Mouse (Mus musculus): ENCODE data around the gene Fxyd1. TPM values are rescaled to one million over a fixed set of nuclear protein-coding genes. Genes with fewer than 3 reads are reported as not detected.

The Fxyd1 gene
- total and polyA plus RNA-seq, 3 experiments, result 0.22 TPM; not detected in 2

- no peak for DNase-seq (ENCODE audit: low read depth, low spot score)
- Histone ChIP-seq H3K9ac (ENCODE audit: control insufficient read depth, low read depth, low read length, poor library complexity, severe bottlenecking) (no peak overlapping the region), H3K9me3 (replicated peaks; ENCODE audit: insufficient read depth, low read length) (no peaks in the 10 kb centered on the region), H3K4me1 (ENCODE audit: control insufficient read depth in 1 of 2, insufficient read depth in 2 of 2, low read length in 2 of 2) (no peaks in the 10 kb centered on the region), H3K36me3 (ENCODE audit: control insufficient read depth in 1 of 2, insufficient read depth in 2 of 2, low read length in 2 of 2) (no peaks in the 10 kb centered on the region), H3K27me3 (ENCODE audit: control insufficient read depth in 1 of 2, insufficient read depth in 2 of 2, low read length in 2 of 2) (peaks cover 3 to 11% of the 10 kb centered on the region in 2 experiments), H3K27ac (ENCODE audit: control insufficient read depth, low read depth, low read length) (no peak overlapping the region), H3K4me3 (ENCODE audit: control insufficient read depth in 1 of 2, insufficient read depth in 1 of 2, low read depth in 2 of 2, low read length in 2 of 2) (no peak overlapping the region), H3K79me2 (ENCODE audit: control insufficient read depth, insufficient read depth, low read length, poor library complexity) (no peaks in the 10 kb centered on the region)
- TF ChIP-seq EP300 (IDR thresholded peaks at IDR 0.05; ENCODE audit: low read depth in 1 of 2, low read length in 2 of 2) (no peak), MYC (IDR thresholded peaks at IDR 0.05; ENCODE audit: low read depth, low read length) (no peak), JUND (IDR thresholded peaks at IDR 0.05; ENCODE audit: low read depth, low read length) (no peak), KAT2A (conservative IDR thresholded peaks at IDR 0.05; ENCODE audit: low read depth, low read length) (no peak), POLR2AphosphoS2 (IDR thresholded peaks at IDR 0.05; ENCODE audit: low read length) (no peak), NELFE (IDR thresholded peaks at IDR 0.05; ENCODE audit: low read depth, low read length) (no peak), NRF1 (IDR thresholded peaks at IDR 0.05; ENCODE audit: insufficient read depth, low read depth, low read length, poor library complexity, severe bottlenecking) (no peak), ETS1 (IDR thresholded peaks at IDR 0.05; ENCODE audit: low read depth, low read length) (no peak), GABPA (IDR thresholded peaks at IDR 0.05; ENCODE audit: low read depth, low read length) (no peak), BHLHE40 (IDR thresholded peaks at IDR 0.05; ENCODE audit: borderline replicate concordance, low read depth, low read length) (no peak), POLR2A (IDR thresholded peaks at IDR 0.05; ENCODE audit: control insufficient read depth in 1 of 2, insufficient read depth in 1 of 2, low read depth in 1 of 2, low read length in 2 of 2, poor library complexity in 1 of 2) (no peak)
Observed at GRCm38 (mm10) chr7:31084140-31084539, 27.1 kb upstream of the Fxyd1 start.

GRCm38 (mm10) chr7:31082831-31083588 lies 26.0 kb upstream of the Fxyd1 start:
- no peaks in the 10 kb centered on the region for H3K9me3 ChIP-seq (replicated peaks; ENCODE audit: insufficient read depth, low read length)
- H3K4me3 ChIP-seq (ENCODE audit: control insufficient read depth in 1 of 2, insufficient read depth in 1 of 2, low read depth in 2 of 2, low read length in 2 of 2), result no peak overlapping the region
- H3K27ac ChIP-seq (ENCODE audit: control insufficient read depth, low read depth, low read length), result no peak overlapping the region
- no peaks in the 10 kb centered on the region for H3K36me3 ChIP-seq (ENCODE audit: control insufficient read depth in 1 of 2, insufficient read depth in 2 of 2, low read length in 2 of 2)
- H3K9ac ChIP-seq (ENCODE audit: control insufficient read depth, low read depth, low read length, poor library complexity, severe bottlenecking), result no peak overlapping the region
- H3K79me2 ChIP-seq (ENCODE audit: control insufficient read depth, insufficient read depth, low read length, poor library complexity), result no peaks in the 10 kb centered on the region
- H3K27me3 ChIP-seq (ENCODE audit: control insufficient read depth in 1 of 2, insufficient read depth in 2 of 2, low read length in 2 of 2), result peaks cover 3 to 11% of the 10 kb centered on the region in 2 experiments
- H3K4me1 ChIP-seq (ENCODE audit: control insufficient read depth in 1 of 2, insufficient read depth in 2 of 2, low read length in 2 of 2), result no peaks in the 10 kb centered on the region
- no peak for TF ChIP-seq ZKSCAN1 (IDR thresholded peaks at IDR 0.05; ENCODE audit: low read depth, low read length)
- TF ChIP-seq JUND (IDR thresholded peaks at IDR 0.05; ENCODE audit: low read depth, low read length), result no peak
- TF ChIP-seq RAD21 (IDR thresholded peaks at IDR 0.05; ENCODE audit: low read depth, low read length), result no peak
- no peak for DNase-seq (ENCODE audit: low read depth, low spot score)

GRCm38 (mm10) chr7:31082106-31082505 lies 25.1 kb upstream of the Fxyd1 start:
- no peaks in the 10 kb centered on the region for H3K9me3 ChIP-seq (replicated peaks; ENCODE audit: insufficient read depth, low read length)
- H3K27ac ChIP-seq (ENCODE audit: control insufficient read depth, low read depth, low read length), result no peak overlapping the region
- no peaks in the 10 kb centered on the region for H3K79me2 ChIP-seq (ENCODE audit: control insufficient read depth, insufficient read depth, low read length, poor library complexity)
- no peaks in the 10 kb centered on the region for H3K4me1 ChIP-seq (ENCODE audit: control insufficient read depth in 1 of 2, insufficient read depth in 2 of 2, low read length in 2 of 2)
- H3K9ac ChIP-seq (ENCODE audit: control insufficient read depth, low read depth, low read length, poor library complexity, severe bottlenecking), result no peak overlapping the region
- H3K36me3 ChIP-seq (ENCODE audit: control insufficient read depth in 1 of 2, insufficient read depth in 2 of 2, low read length in 2 of 2), result no peaks in the 10 kb centered on the region
- no peak overlapping the region for H3K4me3 ChIP-seq (ENCODE audit: control insufficient read depth in 1 of 2, insufficient read depth in 1 of 2, low read depth in 2 of 2, low read length in 2 of 2)
- no peak for DNase-seq (ENCODE audit: low read depth, low spot score)
- peaks cover 3 to 11% of the 10 kb centered on the region in 2 experiments for H3K27me3 ChIP-seq (ENCODE audit: control insufficient read depth in 1 of 2, insufficient read depth in 2 of 2, low read length in 2 of 2)
- no peak for TF ChIP-seq ZC3H11A (IDR thresholded peaks at IDR 0.05; ENCODE audit: low read depth, low read length)
- no peak for TF ChIP-seq JUND (IDR thresholded peaks at IDR 0.05; ENCODE audit: low read depth, low read length)
- TF ChIP-seq MYB (IDR thresholded peaks at IDR 0.05; ENCODE audit: low read depth, low read length), result no peak
- TF ChIP-seq HCFC1 (IDR thresholded peaks at IDR 0.05; ENCODE audit: low read depth, low read length), result no peak
- TF ChIP-seq TAL1 (IDR thresholded peaks at IDR 0.05; ENCODE audit: low read length), result no peak
- TF ChIP-seq MAZ (IDR thresholded peaks at IDR 0.05; ENCODE audit: low read depth, low read length), result no peak
- TF ChIP-seq NELFE (IDR thresholded peaks at IDR 0.05; ENCODE audit: low read depth, low read length), result no peak
- TF ChIP-seq ETS1 (IDR thresholded peaks at IDR 0.05; ENCODE audit: low read depth, low read length), result no peak
- no peak for TF ChIP-seq CTCF (IDR thresholded peaks at IDR 0.05 in 2 of 3, conservative IDR thresholded peaks at IDR 0.05 in 1 of 3; ENCODE audit: control insufficient read depth in 1 of 3, insufficient read depth in 1 of 3, low read depth in 2 of 3, low read length in 3 of 3, poor library complexity in 1 of 3, severe bottlenecking in 1 of 3)
- TF ChIP-seq MAX (IDR thresholded peaks at IDR 0.05; ENCODE audit: low read length), result no peak
- no peak for TF ChIP-seq RAD21 (IDR thresholded peaks at IDR 0.05; ENCODE audit: low read depth, low read length)
- no peak for TF ChIP-seq USF1 (IDR thresholded peaks at IDR 0.05; ENCODE audit: low read depth, low read length)
- no peak for TF ChIP-seq CHD2 (IDR thresholded peaks at IDR 0.05; ENCODE audit: low read length)
- no peak for TF ChIP-seq UBTF (IDR thresholded peaks at IDR 0.05; ENCODE audit: borderline replicate concordance, insufficient read depth, low read depth, low read length)
- no peak for TF ChIP-seq ZKSCAN1 (IDR thresholded peaks at IDR 0.05; ENCODE audit: low read depth, low read length)
- no peak for TF ChIP-seq NRF1 (IDR thresholded peaks at IDR 0.05; ENCODE audit: insufficient read depth, low read depth, low read length, poor library complexity, severe bottlenecking)
- no peak for TF ChIP-seq POLR2AphosphoS2 (IDR thresholded peaks at IDR 0.05; ENCODE audit: low read length)
- no peak for TF ChIP-seq POLR2AphosphoS5 (IDR thresholded peaks at IDR 0.05; ENCODE audit: borderline replicate concordance, low read depth, low read length)

Measured in MEL (cell line).